Mouse (Mus musculus) adrenal gland, postnatal 14 days (tissue): Measurements from ENCODE around the gene Lrrc47. TPM values are rescaled to one million over a fixed set of nuclear protein-coding genes. Genes with fewer than 3 reads are reported as not detected.
A peak's percentile ranks its signal among the peaks of the same experiment; 100 is the strongest.

Source experiments
- DNase-seq: peaks from one replicate; pipeline ENCODE4 v3.0.0; 2021; ENCODE audit warnings: mixed read lengths
- total RNA-seq: library from RNA; stranded (reverse); gene quantifications from 2 replicates; pipeline ENCODE4 v1.2.3, GENCODE M21; 2021

Gene Lrrc47
- total RNA-seq, 1 experiment from 2014 or later, result 39.8 TPM

GRCm38 (mm10) chr4:154023754-154024601 lies 12.4 kb downstream of the Lrrc47 start:
- DNase-seq, result peak; percentile 64

GRCm38 (mm10) chr4:154024729-154025521 lies 13.4 kb downstream of the Lrrc47 start:
- peak; percentile 56 for DNase-seq

- DNase-seq, result peak; percentile 86
Measured at GRCm38 (mm10) chr4:154025641-154026440, 14.3 kb downstream of the Lrrc47 start, which contains the start of gene Smim1. Smim1 (minus strand) TSS chr4:154026230.

GRCm38 (mm10) chr4:154026441-154026761 lies 14.9 kb downstream of the Lrrc47 start:
- no peak for DNase-seq

GRCm38 (mm10) chr4:154028066-154028465 lies 16.5 kb downstream of the Lrrc47 start:
- no peak for DNase-seq

GRCm38 (mm10) chr4:154028646-154029045 lies 17.1 kb downstream of the Lrrc47 start:
- peak; percentile 24 for DNase-seq

GRCm38 (mm10) chr4:154037123-154037522 lies 25.6 kb downstream of the Lrrc47 start:
- no peak for DNase-seq

- DNase-seq, result no peak
Measured at GRCm38 (mm10) chr4:154042577-154042976, 31.0 kb downstream of the Lrrc47 start, which contains the start of gene Ccdc27. Ccdc27 (minus strand) TSS chr4:154042677.

- DNase-seq, result no peak
Measured at GRCm38 (mm10) chr4:154045837-154046236, 34.3 kb downstream of the Lrrc47 start.

- DNase-seq, result no peak
Measured at GRCm38 (mm10) chr4:154051401-154051800, 39.9 kb downstream of the Lrrc47 start.

- no peak for DNase-seq
Measured at GRCm38 (mm10) chr4:154053065-154053464, 41.5 kb downstream of the Lrrc47 start.

- no peak for DNase-seq
Measured at GRCm38 (mm10) chr4:154055482-154055881, 44.0 kb downstream of the Lrrc47 start.

- no peak for DNase-seq
Measured at GRCm38 (mm10) chr4:154056046-154056445, 44.5 kb downstream of the Lrrc47 start.

GRCm38 (mm10) chr4:154056661-154057060 lies 45.1 kb downstream of the Lrrc47 start:
- peak; percentile 24 for DNase-seq

- DNase-seq, result no peak
Measured at GRCm38 (mm10) chr4:154057696-154058095, 46.2 kb downstream of the Lrrc47 start.

- DNase-seq, result peak; percentile 40
Measured at GRCm38 (mm10) chr4:154064827-154065773, 53.6 kb downstream of the Lrrc47 start.

GRCm38 (mm10) chr4:154070896-154071295 lies 59.4 kb downstream of the Lrrc47 start:
- peak; percentile 77 for DNase-seq
